Mouse (Mus musculus) small intestine, adult 2 months (tissue): ENCODE measurements around the gene Olfr1423. TPM values are rescaled to one million over a fixed set of nuclear protein-coding genes. Genes with fewer than 3 reads are reported as not detected.

Source experiments
- H3K27ac ChIP-seq: fragments of 200-500 bp; 2 replicates; pipeline ENCODE4 v1.5.1; 2012; ENCODE audit warnings: low read depth, low read length, control low read depth, inconsistent platforms; ENCODE audit not compliant: insufficient read depth
- H3K27me3 ChIP-seq: fragments of 200-500 bp; 2 replicates; pipeline ENCODE4 v1.6.1; 2012; ENCODE audit warnings: mild to moderate bottlenecking, moderate library complexity, low read length, inconsistent platforms; ENCODE audit not compliant: control insufficient read depth, insufficient read depth
- H3K36me3 ChIP-seq: fragments of 200-500 bp; 2 replicates; pipeline ENCODE4 v1.6.1; 2012; ENCODE audit warnings: mild to moderate bottlenecking, low read length, control low read depth, inconsistent platforms; ENCODE audit not compliant: control insufficient read depth, insufficient read depth
- H3K4me1 ChIP-seq: fragments of 200-500 bp; 2 replicates; pipeline ENCODE4 v1.6.1; 2012; ENCODE audit warnings: low read length, inconsistent platforms, mixed read lengths; ENCODE audit not compliant: control insufficient read depth, insufficient read depth, insufficient read length
- H3K4me3 ChIP-seq: fragments of 200-500 bp; 2 replicates; pipeline ENCODE4 v1.5.1; 2012; ENCODE audit warnings: low read depth, mild to moderate bottlenecking, control low read depth, inconsistent platforms, low read length, moderate library complexity
- CTCF ChIP-seq: fragments of 200-500 bp; IDR thresholded peaks from 2 replicates; pipeline ENCODE4 v1.5.1; 2012; ENCODE audit warnings: low read depth, mild to moderate bottlenecking, control low read depth, inconsistent platforms, low read length, moderate library complexity, mixed read lengths; ENCODE audit not compliant: insufficient replicate concordance, insufficient read length; ENCODE audit errors: extremely low read depth
- POLR2A ChIP-seq: fragments of 200-500 bp; IDR thresholded peaks from 2 replicates; pipeline ENCODE4 v1.6.1; 2012; ENCODE audit warnings: low read depth, mild to moderate bottlenecking, control low read depth, inconsistent platforms, low read length, moderate library complexity
- WGBS: fragments of 180-500 bp; shearing (Covaris S2); methylation state at CpG from one replicate; pipeline ENCODE4 v1.1.7; 2018; 5-methylcytosine and 5-hydroxymethylcytosine counted together
- polyA plus RNA-seq: library from polyadenylated mRNA; depleted of rRNA; stranded (reverse); fragments of >200 nt; gene quantifications from 2 replicates; pipeline ENCODE4 v1.2.3, GENCODE M21; 2012

Olfr1423 gene
- polyA plus RNA-seq, 1 experiment = not detected

DNA sequence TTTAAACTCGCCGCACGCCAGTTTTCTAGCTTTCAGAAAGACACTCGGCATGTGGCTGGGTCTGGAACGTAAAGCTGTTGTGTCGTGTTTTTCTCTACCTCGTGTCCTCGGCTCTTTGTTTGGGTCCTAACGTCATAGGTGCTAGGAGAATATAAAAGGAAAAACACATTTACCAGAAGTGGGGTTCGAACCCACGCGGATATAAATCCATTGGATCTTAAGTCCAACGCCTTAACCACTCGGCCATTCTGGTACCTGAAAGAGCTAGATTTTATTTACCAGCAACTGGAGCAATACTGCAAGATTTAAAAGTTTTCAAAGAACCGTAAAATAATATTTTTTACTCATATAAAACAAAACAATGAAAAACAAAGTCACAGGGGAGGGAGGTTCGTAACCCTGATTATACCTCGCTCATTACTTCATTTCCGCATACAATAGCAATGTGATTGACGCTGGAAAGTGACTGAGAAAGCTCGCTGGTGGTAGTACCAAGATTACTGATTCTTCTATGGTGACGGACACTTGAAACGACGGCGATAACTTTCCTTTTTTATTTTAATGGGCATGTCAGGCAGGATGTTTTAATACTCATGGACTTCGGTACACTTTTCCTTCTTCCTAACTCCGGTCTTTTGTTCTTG lies 30.1 kb downstream of the Olfr1423 start:
- under 1% methylated on average over 26 of the region's 26 CpGs for WGBS
- Histone ChIP-seq H3K27me3 (no peaks in the 10 kb centered on the region), H3K36me3 (no peaks in the 10 kb centered on the region), H3K27ac (peak overlapping the region; percentile 97), H3K4me1 (peaks cover 5% of the 10 kb centered on the region; the same call in 1 of the 2 replicates), H3K4me3 (peak overlapping the region; percentile 66)
- no peak for TF ChIP-seq CTCF
- no peak for TF ChIP-seq POLR2A

DNA sequence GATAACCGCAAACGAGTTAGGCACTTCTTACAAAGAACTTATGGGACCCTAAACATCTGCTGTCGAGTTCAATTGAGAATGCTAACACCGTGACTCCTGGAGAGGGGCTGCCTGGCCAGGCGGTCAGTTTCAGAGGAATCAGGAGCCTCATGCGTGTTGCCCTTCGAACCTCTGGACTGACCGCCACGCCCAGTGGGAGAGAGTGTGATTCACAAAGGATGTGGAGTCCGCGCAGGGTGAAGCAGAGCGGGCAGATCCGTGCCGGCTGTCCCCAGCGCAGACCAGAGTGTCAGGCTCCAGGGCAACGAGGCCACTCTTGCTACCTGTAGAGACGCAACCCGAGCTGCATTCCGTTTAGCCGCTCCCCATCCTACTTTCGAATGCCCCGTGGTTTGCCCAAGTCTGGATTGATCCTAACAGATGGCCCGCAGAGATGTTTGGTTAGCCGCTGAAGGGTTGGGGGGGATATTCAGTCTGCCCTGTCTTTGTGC lies 30.8 kb downstream of the Olfr1423 start:
- TF ChIP-seq POLR2A = peak; percentile 96
- 0 out of 2 replicates have a peak, but pooled peaks have one; percentile 12 for TF ChIP-seq CTCF
- WGBS = 1% methylated on average over 24 of the region's 24 CpGs
- H3K27me3 ChIP-seq = no peaks in the 10 kb centered on the region
- H3K4me1 ChIP-seq = peaks cover 5% of the 10 kb centered on the region; the same call in 1 of the 2 replicates
- H3K36me3 ChIP-seq = no peaks in the 10 kb centered on the region
- H3K4me3 ChIP-seq = peak overlapping the region; percentile 66
- peak overlapping the region; percentile 97 for H3K27ac ChIP-seq

DNA sequence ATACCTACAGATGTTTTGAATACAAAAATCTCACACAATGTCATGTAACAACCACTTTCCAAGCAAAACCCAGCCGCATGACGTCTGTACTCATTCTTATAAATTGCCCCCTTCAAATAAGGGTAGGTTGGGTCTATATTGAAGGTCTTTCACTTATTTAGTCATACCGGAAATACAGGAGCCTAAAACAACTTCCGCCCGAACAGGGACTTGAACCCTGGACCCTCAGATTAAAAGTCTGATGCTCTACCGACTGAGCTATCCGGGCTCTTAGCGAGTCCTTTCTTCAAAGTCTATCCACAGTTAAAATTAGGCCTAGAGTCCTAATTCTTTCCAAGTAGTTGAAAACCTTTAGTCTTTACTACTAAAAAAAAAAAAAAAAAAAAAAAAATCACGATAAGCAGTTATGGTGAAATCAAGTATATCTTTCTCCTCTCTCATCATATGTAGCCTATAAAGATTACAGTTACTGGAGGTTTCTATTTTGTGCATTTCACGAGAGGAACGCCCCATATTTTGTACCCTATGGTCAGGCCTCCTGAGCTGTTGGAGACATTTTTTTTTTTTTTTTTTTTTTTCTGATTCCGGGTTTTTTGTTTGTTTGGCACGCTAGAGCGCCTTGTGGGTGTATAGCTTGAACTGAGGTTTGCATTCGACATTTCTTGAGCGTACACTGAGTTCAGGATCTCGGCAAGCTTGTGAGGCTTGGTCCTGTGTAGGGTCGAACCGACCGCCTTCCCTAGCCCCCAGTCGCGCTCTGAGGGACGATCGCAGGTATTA lies 31.4 kb downstream of the Olfr1423 start:
- Histone ChIP-seq H3K4me3 (peak overlapping the region; percentile 66), H3K4me1 (peaks cover 5% of the 10 kb centered on the region; the same call in 1 of the 2 replicates), H3K27me3 (no peaks in the 10 kb centered on the region), H3K36me3 (no peaks in the 10 kb centered on the region), H3K27ac (peak overlapping the region; percentile 97)
- 2% methylated on average over 24 of the region's 24 CpGs for WGBS
- no peak for TF ChIP-seq POLR2A
- TF ChIP-seq CTCF = no peak

DNA sequence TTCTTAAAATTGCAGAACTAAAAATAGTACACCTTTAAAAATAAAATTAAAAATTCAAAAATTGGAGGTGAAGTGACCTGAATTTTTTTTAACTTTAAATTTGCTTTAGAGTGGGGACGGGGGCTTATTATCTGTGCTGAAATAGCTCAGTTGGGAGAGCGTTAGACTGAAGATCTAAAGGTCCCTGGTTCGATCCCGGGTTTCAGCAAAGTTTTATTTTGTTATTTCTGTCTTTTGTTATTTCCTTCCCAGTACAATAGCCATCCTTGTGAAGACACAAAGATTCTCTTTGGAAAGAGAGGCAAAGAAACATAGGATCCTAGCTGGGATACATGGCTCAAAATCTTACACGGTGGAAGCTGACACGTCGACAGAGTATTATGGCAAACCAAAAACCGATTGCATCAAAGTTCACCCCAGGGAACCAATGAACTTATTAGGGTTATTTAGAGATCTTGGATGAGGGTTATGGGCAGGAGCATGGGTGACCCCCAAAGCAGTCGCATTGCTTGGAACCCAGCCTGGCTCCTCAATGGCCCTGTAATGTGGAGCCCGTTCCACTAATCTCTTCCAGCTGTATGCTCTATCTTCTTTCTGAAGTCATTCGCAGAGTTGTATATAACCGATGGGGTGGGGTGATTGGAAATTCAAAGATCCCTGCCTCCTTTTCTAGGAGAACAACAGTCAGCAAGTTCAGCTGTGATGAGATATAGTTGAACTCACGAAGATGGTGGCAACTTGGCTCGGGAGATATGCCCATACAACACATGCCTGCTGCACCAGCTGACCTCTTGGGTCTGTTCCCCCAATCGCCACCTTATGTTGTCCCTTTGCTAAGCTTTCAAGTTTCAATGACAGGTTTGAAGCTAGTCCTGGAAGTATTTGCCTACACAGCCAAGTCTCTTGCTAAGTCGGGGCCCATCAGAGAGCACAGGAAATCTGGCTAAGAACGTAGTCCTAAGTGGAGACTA lies 32.4 kb downstream of the Olfr1423 start:
- no peak overlapping the region for H3K4me3 ChIP-seq
- peaks cover 7% of the 10 kb centered on the region; the same call in 1 of the 2 replicates for H3K4me1 ChIP-seq
- no peaks in the 10 kb centered on the region for H3K27me3 ChIP-seq
- H3K27ac ChIP-seq = 0 out of 2 replicates have a peak overlapping the region, but pooled peaks have one; percentile 34
- H3K36me3 ChIP-seq = no peaks in the 10 kb centered on the region
- 56% methylated on average over 17 of the region's 17 CpGs for WGBS
- no peak for TF ChIP-seq POLR2A
- no peak for TF ChIP-seq CTCF

DNA sequence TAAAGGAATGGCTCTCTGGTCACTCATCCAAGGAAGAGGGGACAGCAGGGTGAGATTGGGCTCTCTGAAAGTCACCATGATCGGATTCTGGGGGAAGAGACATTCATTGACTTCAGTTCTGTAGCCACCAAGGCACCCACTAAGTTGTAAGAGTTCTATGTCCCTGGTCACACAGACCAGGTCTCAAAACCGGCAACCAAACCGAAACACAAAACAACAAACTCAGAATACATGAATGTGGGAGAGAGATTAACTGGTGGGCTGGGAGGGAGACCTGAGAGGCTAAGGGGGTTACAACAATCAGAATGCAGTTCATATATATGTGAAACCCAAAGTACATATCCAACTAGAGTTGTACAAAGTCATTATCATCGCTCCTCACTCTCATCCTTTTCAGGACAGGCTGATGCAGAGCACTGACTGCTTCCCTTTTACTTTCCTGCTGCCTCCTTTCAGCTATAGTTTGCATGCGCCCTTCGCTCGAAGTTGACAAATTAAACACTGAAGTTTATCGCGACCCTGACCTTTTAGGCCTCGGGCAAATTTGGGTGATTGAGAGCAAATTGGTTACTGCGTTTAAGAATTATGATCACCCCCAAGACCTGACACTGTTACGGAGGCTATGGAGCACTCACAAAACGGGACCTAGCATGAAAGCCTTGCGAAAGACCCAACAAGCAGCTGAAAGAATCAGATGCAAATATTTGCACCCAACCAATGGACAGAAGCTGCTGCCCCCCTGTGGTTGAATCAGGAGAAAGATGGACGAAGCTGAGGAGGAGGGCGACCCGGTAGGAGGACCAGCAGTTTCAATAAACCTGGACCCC lies 33.8 kb downstream of the Olfr1423 start:
- H3K27ac ChIP-seq = no peak overlapping the region
- 28% methylated on average over 17 of the region's 17 CpGs for WGBS
- H3K27me3 ChIP-seq = no peaks in the 10 kb centered on the region
- no peaks in the 10 kb centered on the region for H3K36me3 ChIP-seq
- TF ChIP-seq POLR2A (no peak), CTCF (peak; percentile 60; the same call in 1 of the 2 replicates)
- peaks cover 10% of the 10 kb centered on the region; the same call in 1 of the 2 replicates for H3K4me1 ChIP-seq
- peak overlapping the region; percentile 17; the same call in 1 of the 2 replicates for H3K4me3 ChIP-seq

- TF ChIP-seq CTCF (no peak), POLR2A (no peak)
- H3K27me3 ChIP-seq = no peaks in the 10 kb centered on the region
- 16% methylated on average over 17 of the region's 17 CpGs for WGBS
- H3K36me3 ChIP-seq = no peaks in the 10 kb centered on the region
- peak overlapping the region; percentile 96 for H3K27ac ChIP-seq
- peak overlapping the region; percentile 65 for H3K4me3 ChIP-seq
- peaks cover 12% of the 10 kb centered on the region; the same call in 1 of the 2 replicates for H3K4me1 ChIP-seq
Measured at GRCm38 (mm10) chr19:12006361-12006947, 34.7 kb downstream of the Olfr1423 start.
